Mouse (Mus musculus) stomach, postnatal 0 days (tissue): ENCODE measurements at regions not wholly inside any gene's neighbourhood (a gene's known extent, or its start where the extent isn't known, plus 50 kb on each side); places are given as distances from the start of the nearest gene placed in this dataset.

Source experiments
- ATAC-seq: fragments of 200-750 bp; cut with Nextera tagmentation; 2 replicates; pipeline ENCODE4 v1.8.0; 2017; ENCODE audit not compliant: low FRiP score, low TSS enrichment
- DNase-seq: peaks from one replicate; pipeline ENCODE4 v3.0.0-alpha.2; 2016; ENCODE audit warnings: low spot score
- H3K27ac ChIP-seq: fragments of 300-500 bp; sonication (generic); replicated peaks from 2 replicates; pipeline ENCODE4 v1.5.1; 2014; ENCODE audit warnings: mild to moderate bottlenecking, control low read depth
- H3K27me3 ChIP-seq: fragments of 300-500 bp; sonication (generic); 2 replicates; pipeline ENCODE4 v1.6.1; 2014; ENCODE audit warnings: low read length; ENCODE audit not compliant: control insufficient read depth, insufficient read depth
- H3K36me3 ChIP-seq: fragments of 300-500 bp; sonication (generic); 2 replicates; pipeline ENCODE4 v1.6.1; 2014; ENCODE audit warnings: low read length, mixed read lengths; ENCODE audit not compliant: control insufficient read depth, insufficient read depth
- H3K4me1 ChIP-seq: fragments of 300-500 bp; sonication (generic); replicated peaks from 2 replicates; pipeline ENCODE4 v1.6.1; 2014; ENCODE audit warnings: antibody characterized with exemption; ENCODE audit not compliant: control insufficient read depth, insufficient read depth
- H3K4me2 ChIP-seq: fragments of 300-500 bp; sonication (generic); replicated peaks from 2 replicates; pipeline ENCODE4 v1.6.1; 2014; ENCODE audit warnings: low read depth, mild to moderate bottlenecking, control low read depth, moderate library complexity
- H3K4me3 ChIP-seq: fragments of 300-500 bp; sonication (generic); 2 replicates; pipeline ENCODE4 v1.5.1; 2014; ENCODE audit warnings: low read depth, low read length, control low read depth
- H3K9ac ChIP-seq: fragments of 300-500 bp; sonication (generic); 2 replicates; pipeline ENCODE4 v1.6.1; 2014; ENCODE audit warnings: mild to moderate bottlenecking, low read length, control low read depth, mixed read lengths
- H3K9me3 ChIP-seq: fragments of 300-500 bp; sonication (generic); 2 replicates; pipeline ENCODE4 v1.6.1; 2016; ENCODE audit warnings: low read length; ENCODE audit not compliant: control insufficient read depth
- CTCF ChIP-seq: IDR thresholded peaks from 2 replicates; pipeline ENCODE4 v1.5.1; 2016; ENCODE audit warnings: antibody characterized with exemption, low read depth, mild to moderate bottlenecking, moderate library complexity
- EP300 ChIP-seq: optimal IDR thresholded peaks from 2 replicates; pipeline ENCODE3; 2016; ENCODE audit warnings: antibody characterized with exemption
- WGBS: fragments of 180-500 bp; shearing (Covaris S2); extraction: QIAGEN DNeasy Blood & Tissue Kit; methylation state at CpG from one replicate; pipeline ENCODE4 v1.1.7; 2014; 5-methylcytosine and 5-hydroxymethylcytosine counted together

DNA sequence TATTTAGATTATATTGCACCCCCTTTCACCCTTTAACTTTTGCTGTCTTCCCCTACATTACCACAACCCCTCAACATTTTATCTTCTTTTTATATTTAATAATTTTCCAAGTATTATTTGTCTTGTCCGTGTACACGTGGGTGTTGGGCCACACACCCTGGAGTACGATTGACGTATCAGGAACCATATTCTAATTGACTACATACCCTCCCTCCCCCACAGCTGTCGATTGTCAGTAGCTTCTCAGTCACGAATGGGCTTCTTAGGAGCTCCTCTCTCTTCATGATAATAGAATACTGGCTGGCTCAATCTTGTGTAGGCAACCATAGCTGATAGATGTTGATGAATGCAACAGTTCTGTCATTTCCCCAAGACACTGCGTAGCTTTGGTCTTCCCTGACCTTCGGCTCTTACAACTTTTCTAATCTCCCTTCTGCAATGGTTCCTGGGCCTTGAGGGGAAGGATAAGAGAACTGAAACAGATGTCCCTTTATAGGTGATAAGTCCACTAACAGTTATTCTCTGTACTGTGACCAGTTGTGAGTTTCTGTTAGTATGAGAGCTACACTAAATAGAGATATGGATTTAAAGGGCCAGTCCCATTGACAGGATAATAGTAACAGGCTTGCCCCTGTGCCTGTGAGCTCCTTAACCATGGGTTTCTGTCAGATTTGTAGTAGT lies 310.9 kb downstream of the Epha7 start:
- H3K27ac ChIP-seq = no peak overlapping the region
- H3K27me3 ChIP-seq = no peaks in the 10 kb centered on the region
- no peaks in the 10 kb centered on the region for H3K9me3 ChIP-seq
- no peak overlapping the region for H3K4me3 ChIP-seq
- no peak overlapping the region for H3K9ac ChIP-seq
- WGBS = 88% methylated on average over 8 of the region's 8 CpGs
- ATAC-seq = no peak
- no peak for DNase-seq
- no peaks in the 10 kb centered on the region for H3K4me1 ChIP-seq
- TF ChIP-seq CTCF (no peak), EP300 (no peak)
- H3K36me3 ChIP-seq = no peaks in the 10 kb centered on the region
- no peak overlapping the region for H3K4me2 ChIP-seq

DNA sequence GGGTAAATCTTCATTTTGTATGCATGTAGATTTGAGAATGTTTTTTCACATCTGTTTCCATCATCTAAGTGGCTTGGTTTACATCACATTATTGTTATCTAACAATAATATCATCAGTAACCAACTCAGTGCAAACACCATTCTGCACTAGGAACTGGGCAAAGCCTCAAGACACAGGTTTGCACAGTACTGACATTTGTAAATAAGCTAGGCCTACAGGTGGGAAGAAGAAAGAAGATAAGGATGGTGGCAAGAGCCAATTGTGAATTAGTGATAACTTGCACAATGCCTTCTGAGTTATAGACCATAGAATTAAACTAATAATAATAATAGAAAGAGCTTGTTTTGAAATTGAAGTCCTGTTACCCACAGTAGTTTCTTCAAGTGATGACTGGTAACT lies 317.6 kb downstream of the Epha7 start:
- no peak overlapping the region for H3K9ac ChIP-seq
- H3K4me3 ChIP-seq = no peak overlapping the region
- ATAC-seq (no peak), DNase-seq (no peak)
- no peak overlapping the region for H3K4me2 ChIP-seq
- H3K4me1 ChIP-seq = no peaks in the 10 kb centered on the region
- H3K27me3 ChIP-seq = no peaks in the 10 kb centered on the region
- no peak for TF ChIP-seq CTCF
- no peak for TF ChIP-seq EP300
- no peak overlapping the region for H3K27ac ChIP-seq
- no peaks in the 10 kb centered on the region for H3K9me3 ChIP-seq
- H3K36me3 ChIP-seq = no peaks in the 10 kb centered on the region

DNA sequence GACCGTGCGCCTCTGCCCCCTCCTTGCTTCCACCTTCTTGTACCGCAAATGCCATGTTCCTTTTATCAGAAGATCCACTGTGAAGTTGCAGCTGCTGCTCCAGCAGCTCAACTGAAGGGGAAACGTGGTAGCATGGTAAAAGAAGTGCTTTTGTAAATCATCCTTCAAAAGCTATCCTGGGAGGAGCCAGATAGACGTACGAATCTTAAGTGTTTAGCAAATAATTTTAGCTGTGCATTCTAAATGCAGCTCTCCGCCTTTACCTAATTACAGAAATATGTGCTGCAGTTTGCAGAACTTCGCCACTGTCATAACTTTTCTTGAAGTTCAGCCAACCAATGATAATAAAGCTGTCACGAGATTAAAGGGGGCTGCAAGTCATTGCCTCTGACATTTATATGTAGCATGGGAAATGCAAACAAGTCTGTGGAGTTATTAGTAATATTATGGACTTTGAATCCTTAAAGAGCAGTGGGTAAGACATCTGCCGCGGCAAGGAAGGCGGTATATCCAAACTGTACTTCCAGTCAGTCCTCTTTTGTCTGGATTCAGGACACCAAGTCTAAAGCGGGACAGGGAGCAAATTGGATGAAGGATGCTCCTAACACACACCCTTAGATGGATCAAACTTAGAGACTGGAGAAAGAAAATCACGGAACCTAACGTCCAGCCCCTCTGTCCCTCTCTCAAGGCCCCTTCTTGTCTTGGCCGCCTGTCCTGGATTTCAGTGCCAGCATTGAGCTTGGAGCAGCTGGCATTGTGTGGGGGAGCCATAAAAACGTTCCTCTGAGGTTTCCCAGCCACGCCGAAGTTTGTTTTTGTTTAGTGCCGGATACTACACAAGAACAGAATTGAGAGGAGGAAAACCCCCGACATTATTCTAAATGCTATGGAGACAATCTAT lies 320.7 kb downstream of the Epha7 start:
- no peak for TF ChIP-seq EP300
- TF ChIP-seq CTCF = no peak
- Histone ChIP-seq H3K4me2 (peak overlapping the region; percentile 24; the same call in 1 of the 2 replicates), H3K9me3 (no peaks in the 10 kb centered on the region), H3K27ac (no peak overlapping the region), H3K27me3 (no peaks in the 10 kb centered on the region), H3K4me3 (no peak overlapping the region), H3K4me1 (no peaks in the 10 kb centered on the region), H3K36me3 (no peaks in the 10 kb centered on the region), H3K9ac (no peak overlapping the region)
- WGBS = 49% methylated on average over 21 of the region's 21 CpGs
- DNase-seq (no peak), ATAC-seq (no peak)

DNA sequence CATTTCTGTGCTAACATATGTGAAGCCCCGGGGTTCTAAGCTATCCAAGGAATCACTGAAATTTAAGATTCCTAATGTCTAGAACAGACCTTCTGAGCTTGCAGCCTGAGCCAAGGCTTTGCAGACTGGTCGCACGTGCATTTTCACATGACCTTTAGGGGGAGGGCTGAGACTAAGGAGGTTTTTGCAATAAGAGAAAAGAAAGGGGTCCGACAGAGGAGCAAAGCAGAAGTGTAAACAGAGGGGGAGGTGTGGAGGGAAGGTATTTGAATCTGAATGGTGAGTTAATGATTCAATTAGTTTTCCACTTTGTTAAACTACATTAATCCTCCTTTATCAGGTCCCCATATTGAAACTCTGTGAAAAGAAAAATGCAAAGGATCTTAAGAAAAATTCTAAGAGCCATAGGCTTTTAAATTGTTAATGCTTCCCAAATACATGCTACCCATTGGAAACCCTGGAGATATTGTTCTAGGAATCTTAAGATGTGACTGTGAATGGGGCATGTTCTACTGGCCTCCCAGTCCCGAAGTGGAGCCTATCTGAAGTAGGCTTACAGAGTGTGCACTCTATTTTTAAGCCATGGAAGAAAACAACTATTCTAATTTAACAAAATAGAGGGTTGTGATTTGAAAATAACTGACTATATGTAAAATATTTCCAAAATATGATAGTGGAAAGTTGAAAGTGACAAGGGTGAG lies 322.9 kb downstream of the Epha7 start:
- no peak for DNase-seq
- Histone ChIP-seq H3K4me2 (no peak overlapping the region), H3K27me3 (no peaks in the 10 kb centered on the region), H3K9me3 (no peaks in the 10 kb centered on the region), H3K27ac (no peak overlapping the region), H3K4me1 (no peaks in the 10 kb centered on the region), H3K36me3 (no peaks in the 10 kb centered on the region), H3K9ac (no peak overlapping the region), H3K4me3 (no peak overlapping the region)
- ATAC-seq = no peak
- WGBS = 38% methylated on average over 5 of the region's 5 CpGs
- TF ChIP-seq CTCF (no peak), EP300 (no peak)

DNA sequence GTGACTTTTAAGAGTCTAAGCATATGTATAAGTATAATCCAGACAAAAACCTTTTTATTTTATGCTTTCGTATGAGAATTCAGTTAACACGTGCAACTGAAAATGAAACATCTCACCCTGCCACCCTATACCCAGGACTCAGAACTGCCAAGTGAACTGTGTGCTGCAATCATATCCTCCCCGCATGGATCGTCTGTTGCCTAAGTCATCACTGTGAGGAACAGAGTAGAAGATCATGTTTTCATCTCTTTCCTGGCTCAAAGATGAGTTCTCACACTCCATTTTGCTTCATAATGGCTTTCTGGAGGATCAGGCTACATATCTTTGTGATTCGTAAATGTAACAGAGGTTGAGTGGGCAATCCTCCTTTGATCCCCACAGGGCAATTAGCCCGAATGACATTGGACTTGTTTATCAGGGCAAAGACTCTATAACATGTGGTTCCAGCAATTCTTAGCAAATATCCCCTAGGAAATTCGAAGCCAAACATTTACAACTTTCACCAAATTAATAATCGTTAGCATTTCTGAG lies 325.9 kb downstream of the Epha7 start:
- TF ChIP-seq EP300 (no peak), CTCF (no peak)
- ATAC-seq (no peak), DNase-seq (no peak)
- H3K9me3 ChIP-seq = no peaks in the 10 kb centered on the region
- no peaks in the 10 kb centered on the region for H3K36me3 ChIP-seq
- no peak overlapping the region for H3K4me2 ChIP-seq
- no peak overlapping the region for H3K9ac ChIP-seq
- WGBS = 76% methylated on average over 8 of the region's 8 CpGs
- no peak overlapping the region for H3K27ac ChIP-seq
- no peaks in the 10 kb centered on the region for H3K4me1 ChIP-seq
- H3K4me3 ChIP-seq = no peak overlapping the region
- H3K27me3 ChIP-seq = no peaks in the 10 kb centered on the region
